Mouse (Mus musculus) heart, embryonic 15.5 days (tissue): ENCODE measurements around the gene Banf1. TPM values are rescaled to one million over a fixed set of nuclear protein-coding genes. Genes with fewer than 3 reads are reported as not detected.

Experiments used
- polyA plus RNA-seq: library from polyadenylated mRNA; unstranded; fragments of >200 nt; fragmentation: Nextera tagmentation; extraction: Ambion mirVana; gene quantifications from 2 replicates; pipeline ENCODE4 v1.2.1, GENCODE M21; 2015

The Banf1 gene
- polyA plus RNA-seq, 1 experiment from 2014 or later = 409 TPM

Other genes starting within 250 kb of the Banf1 start
- 17.1 and 21.8 TPM in 2 replicates for gene Klc2, start 248.6 kb downstream of the Banf1 start, polyA plus RNA-seq
- 15.1 and 21.6 TPM in 2 replicates for gene Pacs1, start 94.0 kb downstream of the Banf1 start, polyA plus RNA-seq
- 195 and 216 TPM in 2 replicates for gene Sf3b2, start 71.7 kb downstream of the Banf1 start, polyA plus RNA-seq
- 7.3 and 7.7 TPM in 2 replicates for gene Gal3st3, start 68.8 kb downstream of the Banf1 start, polyA plus RNA-seq
- gene Catsper1, start 31.4 kb downstream of the Banf1 start, polyA plus RNA-seq = not detected in 2 replicates
- gene Cst6, start 17.6 kb downstream of the Banf1 start, polyA plus RNA-seq = 0.87 and 1.4 TPM in 2 replicates
- 35.3 and 45.7 TPM in 2 replicates for gene Eif1ad, start 427 bp downstream of the Banf1 start, polyA plus RNA-seq
- 34.3 and 47.0 TPM in 2 replicates for gene Sart1, start 21.5 kb upstream of the Banf1 start, polyA plus RNA-seq
- gene Tsga10ip, start 35.4 kb upstream of the Banf1 start, polyA plus RNA-seq = 2.0 TPM in 2 replicates
- gene Drap1, start 57.8 kb upstream of the Banf1 start, polyA plus RNA-seq = 205 and 220 TPM in 2 replicates
- 34.8 and 46.9 TPM in 2 replicates for gene AI837181, start 58.0 kb upstream of the Banf1 start, polyA plus RNA-seq
- not detected in 2 replicates for gene Fosl1, start 80.4 kb upstream of the Banf1 start, polyA plus RNA-seq
- 9.0 and 9.9 TPM in 2 replicates for gene Ccdc85b, start 90.7 kb upstream of the Banf1 start, polyA plus RNA-seq
- gene Fibp, start 93.4 kb upstream of the Banf1 start, polyA plus RNA-seq = 97.9 and 106 TPM in 2 replicates
- gene Ctsw, start 101.3 kb upstream of the Banf1 start, polyA plus RNA-seq = 1.4 and 3.5 TPM in 2 replicates
- gene Efemp2, start 106.8 kb upstream of the Banf1 start, polyA plus RNA-seq = 65.6 and 95.4 TPM in 2 replicates
- 33.8 and 48.7 TPM in 2 replicates for gene Mus81, start 121.2 kb upstream of the Banf1 start, polyA plus RNA-seq
- gene Cfl1, start 123.3 kb upstream of the Banf1 start, polyA plus RNA-seq = 1,578 and 1,766 TPM in 2 replicates
- 0.14 and 0.16 TPM in 2 replicates for gene 1700020D05Rik, start 136.6 kb upstream of the Banf1 start, polyA plus RNA-seq
- 15.8 and 17.6 TPM in 2 replicates for gene Snx32, start 143.4 kb upstream of the Banf1 start, polyA plus RNA-seq
- gene Ovol1, start 193.5 kb upstream of the Banf1 start, polyA plus RNA-seq = 0.25 and 0.87 TPM in 2 replicates
- 2.0 and 4.5 TPM in 2 replicates for gene Ap5b1, start 200.9 kb upstream of the Banf1 start, polyA plus RNA-seq
- 89.7 and 96.1 TPM in 2 replicates for gene Rnaseh2c, start 234.7 kb upstream of the Banf1 start, polyA plus RNA-seq
- gene Kat5, start 243.1 kb upstream of the Banf1 start, polyA plus RNA-seq = 29.6 and 35.3 TPM in 2 replicates